Mouse (Mus musculus) olfactory bulb, adult 2 months (tissue): ENCODE measurements at regions not wholly inside any gene's neighbourhood (a gene's known extent, or its start where the extent isn't known, plus 50 kb on each side); places are given as distances from the start of the nearest gene placed in this dataset.
A peak's percentile ranks its signal among the peaks of the same experiment; 100 is the strongest.
"Not testable (repeated sequence)": the region's sequence is repeated elsewhere in the genome, so short reads cannot be mapped to it uniquely, and the experiment has no call there.

Source experiments
- H3K27ac ChIP-seq: fragments of 200-500 bp; 2 replicates; pipeline ENCODE4 v1.5.1; 2012; ENCODE audit warnings: low read depth, low read length; ENCODE audit not compliant: insufficient read depth
- H3K4me1 ChIP-seq: fragments of 200-500 bp; 2 replicates; pipeline ENCODE4 v1.6.1; 2012; ENCODE audit warnings: low read length; ENCODE audit not compliant: control insufficient read depth, insufficient read depth
- H3K4me3 ChIP-seq: fragments of 200-500 bp; 2 replicates; pipeline ENCODE4 v1.5.1; 2012; ENCODE audit warnings: mild to moderate bottlenecking, low read depth, low read length, moderate library complexity; ENCODE audit not compliant: insufficient read depth
- WGBS: fragments of 180-500 bp; shearing (Covaris S2); methylation state at CpG from one replicate; pipeline ENCODE4 v1.1.7; 2018; 5-methylcytosine and 5-hydroxymethylcytosine counted together

GRCm38 (mm10) chr17:17293932-17294534 is 80.1 kb upstream of the Riok2 start:
- H3K4me1 ChIP-seq = not testable (repeated sequence)

GRCm38 (mm10) chr17:17295037-17295436 is 79.1 kb upstream of the Riok2 start:
- not testable (repeated sequence) for H3K27ac ChIP-seq, H3K4me1 ChIP-seq, H3K4me3 ChIP-seq
- 4% methylated on average over 1 of the region's 1 CpGs for WGBS

More at GRCm38 (mm10) chr17:17293932-17294534, 80.1 kb upstream of the Riok2 start:
- WGBS = under 1% methylated on average over 13 of the region's 13 CpGs
- peak overlapping the region; percentile 64 for H3K27ac ChIP-seq
- H3K4me3 ChIP-seq = peak overlapping the region; percentile 44

GRCm38 (mm10) chr17:17303496-17303895 is 70.6 kb upstream of the Riok2 start:
- 97% methylated on average over 10 of the region's 10 CpGs for WGBS
- H3K4me3 ChIP-seq, H3K4me1 ChIP-seq, H3K27ac ChIP-seq: not testable (repeated sequence)
